Mouse (Mus musculus) small intestine, adult 2 months (tissue): ENCODE data around the gene Il5. TPM values are rescaled to one million over a fixed set of nuclear protein-coding genes. Genes with fewer than 3 reads are reported as not detected.

Experiments
- H3K27ac ChIP-seq: fragments of 200-500 bp; 2 replicates; pipeline ENCODE4 v1.5.1; 2012; ENCODE audit warnings: low read depth, low read length, control low read depth, inconsistent platforms; ENCODE audit not compliant: insufficient read depth
- H3K27me3 ChIP-seq: fragments of 200-500 bp; 2 replicates; pipeline ENCODE4 v1.6.1; 2012; ENCODE audit warnings: mild to moderate bottlenecking, moderate library complexity, low read length, inconsistent platforms; ENCODE audit not compliant: control insufficient read depth, insufficient read depth
- H3K36me3 ChIP-seq: fragments of 200-500 bp; 2 replicates; pipeline ENCODE4 v1.6.1; 2012; ENCODE audit warnings: mild to moderate bottlenecking, low read length, control low read depth, inconsistent platforms; ENCODE audit not compliant: control insufficient read depth, insufficient read depth
- H3K4me1 ChIP-seq: fragments of 200-500 bp; 2 replicates; pipeline ENCODE4 v1.6.1; 2012; ENCODE audit warnings: low read length, inconsistent platforms, mixed read lengths; ENCODE audit not compliant: control insufficient read depth, insufficient read depth, insufficient read length
- H3K4me3 ChIP-seq: fragments of 200-500 bp; 2 replicates; pipeline ENCODE4 v1.5.1; 2012; ENCODE audit warnings: low read depth, mild to moderate bottlenecking, control low read depth, inconsistent platforms, low read length, moderate library complexity
- CTCF ChIP-seq: fragments of 200-500 bp; IDR thresholded peaks from 2 replicates; pipeline ENCODE4 v1.5.1; 2012; ENCODE audit warnings: low read depth, mild to moderate bottlenecking, control low read depth, inconsistent platforms, low read length, moderate library complexity, mixed read lengths; ENCODE audit not compliant: insufficient replicate concordance, insufficient read length; ENCODE audit errors: extremely low read depth
- POLR2A ChIP-seq: fragments of 200-500 bp; IDR thresholded peaks from 2 replicates; pipeline ENCODE4 v1.6.1; 2012; ENCODE audit warnings: low read depth, mild to moderate bottlenecking, control low read depth, inconsistent platforms, low read length, moderate library complexity
- WGBS: fragments of 180-500 bp; shearing (Covaris S2); methylation state at CpG from one replicate; pipeline ENCODE4 v1.1.7; 2018; 5-methylcytosine and 5-hydroxymethylcytosine counted together
- polyA plus RNA-seq: library from polyadenylated mRNA; depleted of rRNA; stranded (reverse); fragments of >200 nt; gene quantifications from 2 replicates; pipeline ENCODE4 v1.2.3, GENCODE M21; 2012

Il5 gene
- polyA plus RNA-seq, 1 experiment: not detected

DNA sequence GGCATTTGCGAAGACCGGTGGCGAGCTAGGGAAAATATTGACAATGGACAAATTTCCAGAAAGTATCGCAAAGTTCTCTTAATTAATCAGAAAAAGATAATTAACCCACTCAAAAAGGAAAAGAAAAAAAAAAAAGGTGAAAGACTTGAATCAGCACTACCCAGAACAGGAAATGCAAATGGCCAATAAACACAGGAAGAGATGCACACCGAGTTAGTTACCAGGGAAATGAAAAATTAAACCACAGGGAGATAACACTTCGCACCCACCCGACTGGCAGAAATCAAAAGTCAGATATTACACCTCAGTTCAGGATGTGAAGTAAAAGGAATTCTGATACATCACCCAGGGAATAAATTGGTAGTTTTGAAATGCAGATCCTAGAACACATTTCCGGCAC is 11.7 kb downstream of the Il5 start:
- Histone ChIP-seq H3K4me1 (peaks cover 3% of the 10 kb centered on the region; the same call in 1 of the 2 replicates), H3K36me3 (no peaks in the 10 kb centered on the region), H3K27ac (no peak overlapping the region), H3K27me3 (no peaks in the 10 kb centered on the region; the same call in 1 of the 2 replicates), H3K4me3 (no peak overlapping the region)
- TF ChIP-seq CTCF (no peak), POLR2A (no peak)
- 68% methylated on average over 8 of the region's 8 CpGs for WGBS

DNA sequence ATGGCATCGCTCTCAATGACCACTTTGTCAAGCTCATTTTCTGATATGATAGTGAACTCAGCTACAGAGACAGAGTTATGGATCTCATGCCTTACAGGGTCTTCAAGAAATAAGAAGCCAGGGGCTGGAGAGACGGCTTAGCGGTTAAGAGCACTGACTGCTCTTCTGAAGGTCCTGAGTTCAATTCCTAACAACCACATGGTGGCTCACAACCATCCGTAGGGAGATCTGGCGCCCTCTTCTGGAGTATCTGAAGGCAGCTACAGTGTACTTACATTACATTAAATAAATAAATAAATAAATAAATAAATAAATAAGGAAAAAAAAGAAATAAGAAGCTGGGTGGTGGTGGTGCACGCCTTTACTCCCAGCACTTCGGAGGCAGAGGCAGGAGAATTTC is 13.2 kb downstream of the Il5 start:
- no peak overlapping the region for H3K27ac ChIP-seq
- no peak overlapping the region for H3K4me3 ChIP-seq
- WGBS: 87% methylated on average over 7 of the region's 7 CpGs
- no peaks in the 10 kb centered on the region for H3K27me3 ChIP-seq
- peaks cover 3% of the 10 kb centered on the region; the same call in 1 of the 2 replicates for H3K4me1 ChIP-seq
- TF ChIP-seq CTCF: peak; percentile 17; the same call in 1 of the 2 replicates
- TF ChIP-seq POLR2A: no peak
- H3K36me3 ChIP-seq: no peaks in the 10 kb centered on the region

DNA sequence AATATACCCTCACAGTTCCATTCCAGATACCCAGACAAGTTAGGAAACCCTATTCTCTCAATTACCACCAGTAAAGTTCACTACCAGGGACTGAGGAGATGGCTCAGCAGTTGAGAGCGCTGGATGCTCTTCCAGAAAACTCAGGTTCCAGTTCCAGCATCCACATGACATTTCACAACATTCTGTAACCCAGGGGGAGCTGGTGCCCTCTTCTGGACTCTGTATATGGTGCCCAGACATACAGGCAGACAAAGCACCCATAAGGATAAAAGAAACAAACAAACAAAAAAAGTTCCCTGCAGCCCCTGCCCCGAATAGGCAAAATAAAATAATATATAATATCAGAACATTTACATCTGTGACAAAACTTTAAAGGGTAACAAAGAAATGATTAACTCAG is 13.8 kb downstream of the Il5 start:
- no peak overlapping the region for H3K27ac ChIP-seq
- H3K27me3 ChIP-seq: no peaks in the 10 kb centered on the region
- 87% methylated on average over 2 of the region's 2 CpGs for WGBS
- TF ChIP-seq CTCF (no peak), POLR2A (no peak)
- peaks cover 3% of the 10 kb centered on the region; the same call in 1 of the 2 replicates for H3K4me1 ChIP-seq
- H3K36me3 ChIP-seq: no peaks in the 10 kb centered on the region
- H3K4me3 ChIP-seq: no peak overlapping the region

DNA sequence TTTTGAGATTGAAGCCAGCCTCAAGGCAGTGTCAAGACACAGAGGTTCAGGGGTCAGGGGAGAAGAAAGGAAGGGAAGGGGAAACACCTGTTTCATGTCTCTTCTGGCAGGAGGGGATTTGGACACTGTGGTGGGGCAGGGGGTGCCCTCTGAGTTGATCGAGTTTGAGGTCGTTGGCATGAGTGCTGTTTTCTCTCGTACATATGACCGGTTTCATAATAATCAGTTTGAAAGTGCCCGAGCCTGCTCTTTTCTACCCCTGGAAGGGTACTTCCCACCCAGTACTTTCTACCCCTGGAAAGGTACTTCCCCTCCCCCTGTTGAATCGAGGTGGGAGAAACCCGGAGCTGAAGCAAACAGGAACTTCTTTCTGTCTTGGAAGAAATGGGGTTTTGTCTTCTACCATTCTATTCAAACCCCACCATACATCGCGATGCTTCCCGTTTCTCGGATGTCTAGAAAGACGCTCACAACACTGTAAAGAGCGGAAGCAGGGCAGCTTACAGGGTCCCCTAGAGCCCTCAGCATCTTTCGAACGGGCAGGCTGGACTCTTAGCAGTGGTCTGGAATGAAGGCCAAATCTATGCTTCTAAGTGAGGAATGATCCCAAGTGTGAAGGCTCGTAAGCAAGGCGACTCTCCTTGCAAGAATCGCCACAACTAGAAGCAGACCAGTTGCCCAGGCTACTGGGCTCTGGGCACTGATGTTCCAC is 14.5 kb downstream of the Il5 start:
- Histone ChIP-seq H3K4me1 (peaks cover 3% of the 10 kb centered on the region; the same call in 1 of the 2 replicates), H3K27ac (no peak overlapping the region), H3K27me3 (no peaks in the 10 kb centered on the region), H3K4me3 (no peak overlapping the region), H3K36me3 (no peaks in the 10 kb centered on the region)
- TF ChIP-seq CTCF (no peak), POLR2A (no peak)
- 68% methylated on average over 18 of the region's 18 CpGs for WGBS

DNA sequence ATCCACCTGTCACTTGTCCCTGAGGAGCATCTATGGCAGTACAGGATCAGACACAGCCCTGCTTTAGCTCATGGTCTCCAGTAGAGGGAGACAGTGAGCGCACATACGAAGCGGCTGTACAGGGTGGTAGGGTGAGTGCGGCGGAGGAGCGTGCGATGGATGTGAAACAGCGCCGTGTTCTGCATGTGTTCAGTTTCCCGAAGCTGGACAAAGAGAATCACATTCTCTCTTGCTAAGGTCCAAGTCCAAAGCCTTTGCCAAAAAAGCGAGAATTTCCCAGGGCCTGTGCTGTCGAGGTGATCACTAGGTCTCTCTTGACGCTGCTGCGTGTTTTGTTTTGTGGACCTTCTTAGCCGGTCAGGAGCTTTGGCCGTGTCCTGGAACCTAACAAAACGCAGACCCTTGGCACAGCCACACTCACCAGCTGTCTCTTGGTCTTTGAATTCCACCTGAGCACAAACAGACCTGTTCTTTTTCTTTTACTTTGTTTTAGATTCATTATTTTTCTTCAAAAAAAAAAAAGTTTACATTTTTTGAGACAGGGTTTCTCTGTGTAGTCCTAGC is 15.2 kb downstream of the Il5 start:
- Histone ChIP-seq H3K4me3 (peak overlapping the region; percentile 33), H3K36me3 (no peaks in the 10 kb centered on the region), H3K4me1 (0 out of 2 replicates have a peak, but pooled peaks cover 3% of the 10 kb centered on the region), H3K27ac (no peak overlapping the region), H3K27me3 (no peaks in the 10 kb centered on the region)
- 13% methylated on average over 17 of the region's 17 CpGs for WGBS
- TF ChIP-seq CTCF: peak; percentile 92; the same call in 1 of the 2 replicates
- TF ChIP-seq POLR2A: no peak

DNA sequence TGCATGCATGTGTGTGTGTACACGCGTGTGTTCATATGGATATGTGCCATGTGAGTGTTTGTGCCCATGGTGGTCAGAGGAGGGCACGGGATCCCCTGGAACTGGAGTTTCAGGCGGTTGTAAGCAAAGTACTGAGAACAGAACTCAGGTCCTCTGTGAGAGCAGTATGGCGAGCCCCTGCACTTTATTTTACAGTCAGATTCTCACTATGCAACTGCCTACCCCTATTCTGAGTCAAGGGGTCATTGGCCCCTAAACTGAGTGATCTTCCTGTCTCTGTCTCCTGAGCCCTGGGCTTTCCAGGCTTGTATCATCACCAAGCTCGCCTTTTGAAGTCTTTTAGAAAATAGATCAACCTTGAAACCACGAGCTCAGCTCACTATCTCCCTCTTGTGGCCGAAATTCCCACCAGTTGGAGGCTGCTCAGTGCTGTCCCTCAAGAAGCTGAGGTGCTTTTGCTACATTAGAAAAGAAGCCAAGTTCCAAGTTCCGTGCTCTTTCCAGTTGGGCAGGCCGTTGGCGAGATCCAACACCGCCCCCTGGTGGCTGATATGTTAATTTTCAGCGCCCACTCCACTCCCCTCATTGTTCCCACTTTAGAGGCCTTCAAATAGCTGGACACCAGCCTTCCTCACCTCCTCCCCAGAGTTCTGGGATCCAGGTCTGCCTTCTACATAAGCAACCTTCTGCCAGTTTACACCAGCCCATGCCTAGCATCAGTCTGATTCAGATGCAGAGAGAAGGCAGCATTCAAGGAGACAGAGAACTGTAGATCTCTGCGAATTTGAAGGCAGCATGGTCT is 16.4 kb downstream of the Il5 start:
- no peak for TF ChIP-seq POLR2A
- TF ChIP-seq CTCF: peak; percentile 76; the same call in 1 of the 2 replicates
- H3K36me3 ChIP-seq: no peaks in the 10 kb centered on the region
- H3K4me3 ChIP-seq: no peak overlapping the region
- 49% methylated on average over 14 of the region's 14 CpGs for WGBS
- peak overlapping the region; percentile 35; the same call in 1 of the 2 replicates for H3K27ac ChIP-seq
- no peaks in the 10 kb centered on the region for H3K27me3 ChIP-seq
- 0 out of 2 replicates have a peak, but pooled peaks cover 3% of the 10 kb centered on the region for H3K4me1 ChIP-seq

DNA sequence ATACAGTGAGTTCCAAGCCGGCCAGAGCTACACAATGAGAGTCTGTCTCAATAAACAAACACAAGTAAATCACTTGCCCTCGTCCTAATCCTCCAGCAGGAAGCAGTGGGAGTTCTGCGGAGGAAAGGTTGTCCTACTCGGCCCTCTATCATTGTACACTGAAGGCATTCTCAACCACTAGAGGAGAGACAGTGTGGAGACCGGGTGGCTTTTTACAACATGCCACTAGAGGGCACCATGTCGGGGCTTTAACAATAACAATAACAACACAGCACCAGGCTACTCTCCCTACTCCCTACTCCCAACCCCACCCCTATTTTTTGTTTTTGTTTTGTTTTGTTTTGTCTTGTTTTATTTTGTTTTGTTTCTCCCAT is 17.0 kb downstream of the Il5 start:
- WGBS: 20% methylated on average over 6 of the region's 6 CpGs
- no peaks in the 10 kb centered on the region for H3K36me3 ChIP-seq
- no peaks in the 10 kb centered on the region for H3K27me3 ChIP-seq
- H3K4me3 ChIP-seq: no peak overlapping the region
- peak overlapping the region; percentile 35; the same call in 1 of the 2 replicates for H3K27ac ChIP-seq
- TF ChIP-seq POLR2A: no peak
- peak; percentile 48; the same call in 1 of the 2 replicates for TF ChIP-seq CTCF
- H3K4me1 ChIP-seq: 0 out of 2 replicates have a peak, but pooled peaks cover 3% of the 10 kb centered on the region
